Mouse (Mus musculus) heart, postnatal 14 days (tissue): ENCODE data around the gene Rpl35. TPM values are rescaled to one million over a fixed set of nuclear protein-coding genes. Genes with fewer than 3 reads are reported as not detected.
"Not testable (repeated sequence)": the region's sequence is repeated elsewhere in the genome, so short reads cannot be mapped to it uniquely, and the experiment has no call there.

Experiments
- DNase-seq, 2 experiments: peaks; one replicate each; pipeline ENCODE4 v3.0.0; 2021 to 2022
- intact Hi-C: fragments of 180-260 bp; cut with DNase I; formaldehyde crosslinking; loops from one replicate; pipeline ENCODE4 v1.15.1; 2025
- long read RNA-seq, 2 experiments: library from polyadenylated mRNA; stranded (forward); transcript quantifications; one replicate each; pipeline ENCODE4 v2.0.0; 2021
- total RNA-seq, 2 experiments: library from RNA; stranded (reverse); gene quantifications; 2 replicates each; pipeline ENCODE4 v1.2.3; 2021

The Rpl35 gene
- total RNA-seq: 100 to 1,000 TPM; 312 to 359 TPM
- long read RNA-seq, experiment 1, transcript Rpl35-201 (4 exons, 946 nt): major isoform, 316 of 317 reads
- long read RNA-seq, experiment 1, partial matches to known transcripts: 0 of 317 reads
- long read RNA-seq, experiment 1, other reads (novel, unspliced or antisense): 0 of 317 reads
- long read RNA-seq, experiment 2, transcript Rpl35-201 (4 exons, 946 nt): major isoform, 319 of 323 reads
- long read RNA-seq, experiment 2, partial matches to known transcripts: 0 of 323 reads
- long read RNA-seq, experiment 2, other reads (novel, unspliced or antisense): 0 of 323 reads

DNA sequence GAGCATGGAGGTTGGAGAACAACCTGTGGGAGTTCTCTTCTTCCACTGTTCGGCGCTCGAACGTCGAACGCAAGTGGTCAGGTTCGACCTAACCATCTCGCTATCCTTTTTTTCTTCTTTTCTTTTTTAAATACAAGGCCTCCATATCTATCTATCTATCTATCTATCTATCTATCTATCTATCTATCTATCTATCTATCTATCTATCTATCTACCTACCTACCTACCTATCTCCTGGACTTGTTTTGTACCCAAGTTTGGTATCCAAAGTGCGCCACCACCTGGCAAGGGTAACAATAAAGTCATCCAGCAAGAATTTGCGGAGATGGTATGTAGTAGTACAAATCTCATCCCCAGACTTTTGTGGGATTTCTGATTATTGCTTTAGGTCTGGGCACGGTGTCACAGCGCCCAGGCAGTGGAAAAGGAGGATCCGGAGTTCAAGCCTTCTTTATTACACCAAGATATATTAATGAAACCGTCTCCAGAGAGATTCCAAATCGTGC is at the start of gene Rpl35:
Gene Rpl35, minus strand, starts transcription at position 51 of the 506 bp plus-strand sequence.
- DNase-seq: no peak
- intact Hi-C loops: loop anchor here (10.0 kb wide), 1 partner anchor 351 kb away; no protein-coding TSS in a partner anchor

- intact Hi-C loops: no loop called here
- DNase-seq: no peak
Observed at GRCm38 (mm10) chr2:39048515-39048914, 43.1 kb upstream of the Rpl35 start.

DNA sequence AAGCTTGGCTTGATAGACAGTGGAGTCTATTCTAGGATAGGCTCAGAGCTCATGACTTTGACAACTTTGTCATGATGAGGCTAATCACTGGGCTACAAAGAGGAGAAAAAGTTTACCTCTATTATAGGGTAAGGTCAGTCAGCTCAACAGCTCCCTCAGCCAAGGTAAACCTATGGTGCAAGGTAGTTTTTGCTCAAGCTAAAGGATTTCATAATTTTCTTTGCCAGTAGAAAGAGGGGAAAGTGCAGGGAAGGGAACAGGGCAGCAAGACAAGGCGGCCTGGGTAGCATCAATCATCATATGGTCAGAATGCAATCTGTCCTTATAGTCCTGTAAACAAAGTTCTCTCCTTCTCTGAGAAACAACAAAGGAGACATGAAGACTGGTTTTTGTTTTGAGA is 34.8 kb upstream of the Rpl35 start:
- intact Hi-C loops: no loop called here
- no peak for DNase-seq

DNA sequence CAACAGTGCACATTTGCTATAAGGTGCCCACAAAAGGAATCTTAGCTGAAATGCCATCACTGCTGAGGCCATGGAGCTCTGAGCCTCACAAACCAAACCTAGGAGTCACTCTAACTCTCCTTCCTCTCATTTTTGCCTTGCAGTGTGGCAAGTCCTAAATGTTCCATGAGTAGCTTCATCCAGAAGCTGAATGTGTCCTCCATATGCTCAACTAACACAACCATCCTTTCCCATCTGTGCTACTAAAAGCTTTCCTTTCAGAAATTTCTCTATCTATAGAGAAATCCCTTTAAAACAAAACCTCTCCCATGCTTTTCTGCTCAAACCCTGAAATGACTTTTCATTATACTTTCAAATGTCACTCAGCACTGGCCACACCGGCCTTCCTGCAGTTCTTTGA is 26.2 kb upstream of the Rpl35 start:
- intact Hi-C loops: no loop called here
- no peak for DNase-seq

GRCm38 (mm10) chr2:39020004-39020403 is 14.6 kb upstream of the Rpl35 start:
- intact Hi-C loops: no loop called here
- no peak for DNase-seq

- DNase-seq: no peak
- intact Hi-C loops: loop anchor here (5.0 kb wide), 1 partner anchor 46 kb away; no protein-coding TSS in a partner anchor
Observed at GRCm38 (mm10) chr2:39016581-39016980, 11.2 kb upstream of the Rpl35 start.

GRCm38 (mm10) chr2:39012768-39013279 is 7.4 kb upstream of the Rpl35 start:
- DNase-seq: no peak
- intact Hi-C loops: no loop called here

GRCm38 (mm10) chr2:39011971-39012370 is 6.5 kb upstream of the Rpl35 start:
- no peak for DNase-seq
- intact Hi-C loops: no loop called here

GRCm38 (mm10) chr2:39011264-39011663 is 5.8 kb upstream of the Rpl35 start:
- DNase-seq: no peak
- intact Hi-C loops: no loop called here

DNA sequence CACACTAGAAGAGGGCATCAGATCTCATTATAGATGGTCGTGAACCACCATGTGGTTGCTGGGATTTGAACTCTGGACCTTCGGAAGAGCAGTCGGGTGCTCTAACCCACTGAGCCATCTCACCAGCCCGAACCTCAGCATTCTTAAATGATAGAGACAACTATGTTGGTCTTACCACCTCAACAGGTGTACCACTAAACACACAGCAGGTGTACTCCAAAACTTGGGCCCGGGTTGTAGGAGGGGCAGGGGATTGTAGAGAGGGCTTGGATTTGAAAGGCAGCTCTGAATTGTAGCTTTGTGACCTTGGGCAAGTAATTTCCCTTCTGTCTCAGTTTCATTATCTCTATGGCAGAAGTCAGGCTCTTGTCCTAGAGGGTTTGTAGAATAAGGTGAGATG is 4.7 kb upstream of the Rpl35 start:
- DNase-seq, intact Hi-C loops: not testable (repeated sequence)

DNA sequence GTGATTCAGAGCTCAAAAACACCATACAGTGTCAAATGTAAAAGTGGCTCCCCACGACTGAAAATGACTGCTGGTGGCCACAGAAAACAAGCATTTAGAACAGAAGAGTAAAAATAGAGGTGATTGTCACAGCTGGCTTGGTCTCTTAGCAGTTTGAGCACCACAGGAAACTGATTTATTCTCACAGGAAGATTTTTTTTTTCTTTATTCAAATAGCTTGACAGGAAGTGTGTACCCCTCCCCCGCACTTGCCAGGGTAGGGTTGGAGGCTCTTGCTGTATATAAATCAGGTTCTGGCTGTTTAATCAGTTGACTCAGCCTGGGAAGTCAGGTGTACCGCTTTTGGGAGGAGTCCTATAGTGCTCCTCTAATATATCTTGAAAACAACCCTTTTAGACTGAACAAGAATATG is 3.5 kb upstream of the Rpl35 start:
- intact Hi-C loops: loop anchor here (10.0 kb wide), 1 partner anchor 354 kb away; no protein-coding TSS in a partner anchor
- DNase-seq: peak in 1 of 2 experiments; percentile 43

DNA sequence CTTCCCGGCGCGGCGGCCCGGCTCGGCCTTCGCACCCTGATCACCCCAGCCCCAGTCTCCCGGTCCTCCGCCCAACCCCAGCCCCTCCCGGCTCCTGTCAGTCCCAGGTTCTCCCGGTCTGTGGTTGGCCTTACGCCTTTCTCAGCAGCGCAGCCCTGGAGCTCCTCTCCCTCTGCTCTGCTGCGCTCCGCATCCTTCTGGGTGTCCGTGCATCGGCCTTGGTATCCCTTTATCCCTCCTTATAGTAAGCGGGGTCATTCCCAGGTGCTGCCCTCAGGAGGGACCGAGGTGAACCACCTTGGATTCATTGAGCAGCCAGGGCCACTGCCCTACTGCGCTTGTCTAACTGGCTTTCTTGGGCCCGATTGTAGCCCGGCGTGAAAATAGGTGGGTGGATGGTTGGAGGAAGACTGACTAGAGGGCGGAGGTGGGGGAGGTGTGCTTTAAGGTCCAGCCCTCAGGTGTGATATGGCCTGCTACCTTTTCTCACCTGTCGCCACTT is 3.0 kb upstream of the Rpl35 start:
- intact Hi-C loops: loop anchor here (10.0 kb wide), 1 partner anchor 354 kb away; no protein-coding TSS in a partner anchor
- no peak for DNase-seq

- peak; percentile 96 to 97 for DNase-seq
- intact Hi-C loops: loop anchor here (10.0 kb wide), 1 partner anchor 353 kb away; no protein-coding TSS in a partner anchor
Observed at GRCm38 (mm10) chr2:39007865-39008264, 2.4 kb upstream of the Rpl35 start.

DNA sequence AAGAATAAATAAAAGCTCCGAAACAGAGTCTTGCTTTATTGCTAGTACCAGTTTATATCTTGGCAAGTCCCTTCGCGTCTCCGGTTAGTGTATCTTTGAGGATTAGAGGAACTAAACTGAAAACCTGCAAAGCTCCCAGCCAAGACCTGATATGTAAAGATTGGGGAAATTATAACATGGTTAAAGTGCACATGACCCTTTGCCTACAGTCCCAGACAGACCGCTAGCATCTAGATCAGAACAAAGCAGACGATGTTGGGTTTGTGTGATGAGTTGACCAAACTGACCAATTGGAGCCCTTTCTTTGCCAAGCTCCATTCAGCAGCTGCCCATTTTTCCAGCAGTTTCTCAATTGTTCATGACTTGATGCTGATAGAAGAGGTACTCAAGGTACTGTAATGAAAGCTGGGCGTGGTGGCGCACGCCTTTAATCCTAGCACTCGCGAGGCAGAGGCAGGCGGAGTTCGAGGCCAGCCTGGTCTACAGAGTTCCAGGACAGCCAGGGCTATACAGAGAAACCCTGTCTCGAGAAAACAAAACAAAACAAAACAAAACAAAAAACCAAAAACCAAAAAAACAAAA is 816 bp upstream of the Rpl35 start:
- intact Hi-C loops: loop anchor here (10.0 kb wide), 1 partner anchor 351 kb away; no protein-coding TSS in a partner anchor
- no peak for DNase-seq

DNA sequence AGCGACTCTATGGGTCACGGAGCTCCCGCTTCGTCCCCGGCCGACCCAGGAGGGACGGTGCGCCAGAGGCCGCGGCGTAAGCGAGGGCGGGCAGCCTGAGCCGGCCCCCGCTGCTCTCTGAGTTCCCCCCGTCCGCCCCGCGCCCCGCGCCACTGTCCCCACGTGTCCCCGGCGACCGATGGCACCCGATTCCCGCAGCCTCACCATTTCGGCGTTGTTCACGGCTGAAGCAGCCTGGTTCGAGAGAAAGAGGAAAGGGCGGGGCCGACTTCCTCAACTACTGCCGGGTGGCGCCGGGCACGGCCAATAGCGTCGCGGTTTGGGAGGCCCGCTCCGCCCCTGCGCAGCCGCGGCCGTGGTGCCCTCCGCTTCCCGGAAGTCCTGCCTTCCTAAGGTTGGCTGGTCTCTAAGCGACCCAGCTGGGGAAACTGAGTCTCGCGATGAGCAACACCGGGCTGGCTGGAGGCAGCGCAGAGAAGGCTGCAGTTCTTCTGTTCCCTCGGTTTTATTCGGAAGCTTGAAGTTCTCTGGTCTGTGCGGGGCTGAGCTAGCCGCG is 466 bp downstream of the Rpl35 start, which contains the start of gene Arpc5l:
Gene Arpc5l, plus strand, starts transcription at position 469 of the 556 bp plus-strand sequence.
- peak; percentile 93 for DNase-seq
- intact Hi-C loops: loop anchor here (10.0 kb wide), 1 partner anchor 350 kb away; no protein-coding TSS in a partner anchor

- intact Hi-C loops: loop anchor here (10.0 kb wide), 1 partner anchor 350 kb away; no protein-coding TSS in a partner anchor
- DNase-seq: peak in 1 of 2 experiments; percentile 25
Observed at GRCm38 (mm10) chr2:39004372-39004771, 1.1 kb downstream of the Rpl35 start.

DNA sequence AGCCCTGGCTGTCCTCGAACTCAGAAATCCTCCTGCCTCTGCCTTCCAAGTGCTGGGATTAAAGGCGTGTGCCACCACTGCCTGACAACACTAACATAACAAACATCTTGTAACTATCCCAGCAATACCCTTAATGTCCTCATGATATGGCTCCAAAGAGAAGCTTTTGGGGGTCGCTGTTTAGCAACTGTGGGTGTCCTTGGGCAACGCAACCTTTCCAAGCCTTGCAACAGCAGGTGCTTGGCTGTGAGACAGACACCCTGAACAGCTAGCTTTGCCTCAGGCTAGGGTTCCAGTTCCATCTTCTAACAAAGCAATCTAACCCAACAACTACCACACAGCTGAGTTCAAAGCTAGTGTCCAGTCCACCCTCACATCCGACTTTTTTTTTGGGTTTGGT is 1.9 kb downstream of the Rpl35 start:
- no peak for DNase-seq
- intact Hi-C loops: loop anchor here (10.0 kb wide), 1 partner anchor 349 kb away; no protein-coding TSS in a partner anchor

DNA sequence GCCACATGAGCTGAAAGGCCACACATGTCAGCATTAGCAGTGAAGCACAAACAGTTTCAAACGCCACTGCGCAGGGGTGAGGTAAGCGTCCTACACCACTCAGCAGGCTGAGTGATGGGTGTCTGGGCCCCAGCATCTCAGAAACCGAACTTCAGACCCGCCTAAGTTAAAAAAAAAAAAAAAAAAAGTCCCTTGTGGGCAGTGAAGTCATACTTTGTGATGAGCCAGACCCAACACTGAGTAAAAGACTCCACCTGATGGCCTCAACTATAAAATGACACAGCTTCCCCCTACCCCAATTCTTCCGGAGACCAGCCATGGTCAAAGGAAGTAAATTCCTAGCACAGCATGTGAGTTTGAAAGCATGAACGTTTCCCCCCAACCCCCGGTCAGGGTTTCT is 2.3 kb downstream of the Rpl35 start:
- DNase-seq: no peak
- intact Hi-C loops: loop anchor here (10.0 kb wide), 1 partner anchor 348 kb away; no protein-coding TSS in a partner anchor

GRCm38 (mm10) chr2:39001866-39002265 is 3.6 kb downstream of the Rpl35 start:
- intact Hi-C loops: loop anchor here (10.0 kb wide), 1 partner anchor 347 kb away; no protein-coding TSS in a partner anchor
- DNase-seq: no peak

- intact Hi-C loops: loop anchor here (10.0 kb wide), 1 partner anchor 346 kb away; no protein-coding TSS in a partner anchor
- DNase-seq: no peak
Observed at GRCm38 (mm10) chr2:39000587-39000919, 4.9 kb downstream of the Rpl35 start.
